Mouse (Mus musculus) limb, embryonic 15.5 days (tissue): ENCODE results near the gene Irf7. TPM values are rescaled to one million over a fixed set of nuclear protein-coding genes. Genes with fewer than 3 reads are reported as not detected.
"Not testable (repeated sequence)": the region's sequence is repeated elsewhere in the genome, so short reads cannot be mapped to it uniquely, and the experiment has no call there.

ENCODE experiments used
- ATAC-seq: fragments of 200-750 bp; cut with Nextera tagmentation; 2 replicates; pipeline ENCODE4 v1.8.0; 2017; ENCODE audit warnings: low read depth, moderate TSS enrichment; ENCODE audit not compliant: insufficient number of reproducible peaks, low FRiP score, low TSS enrichment
- H3K27ac ChIP-seq: fragments of 300-500 bp; sonication (generic); 2 replicates; pipeline ENCODE4 v1.5.1; 2015; ENCODE audit warnings: moderate library complexity, mild to moderate bottlenecking, inconsistent platforms
- H3K27me3 ChIP-seq: fragments of 300-500 bp; sonication (generic); 2 replicates; pipeline ENCODE4 v1.6.1; 2015; ENCODE audit warnings: inconsistent platforms
- H3K36me3 ChIP-seq: fragments of 300-500 bp; sonication (generic); 2 replicates; pipeline ENCODE4 v1.6.1; 2015; ENCODE audit warnings: inconsistent platforms
- H3K4me1 ChIP-seq: fragments of 300-500 bp; sonication (generic); 2 replicates; pipeline ENCODE4 v1.6.1; 2015; ENCODE audit warnings: inconsistent platforms
- H3K4me2 ChIP-seq: fragments of 300-500 bp; sonication (generic); 2 replicates; pipeline ENCODE4 v1.6.1; 2015; ENCODE audit warnings: mild to moderate bottlenecking, inconsistent platforms
- H3K4me3 ChIP-seq: fragments of 300-500 bp; sonication (generic); 2 replicates; pipeline ENCODE4 v1.5.1; 2015; ENCODE audit warnings: mild to moderate bottlenecking, inconsistent platforms
- H3K9ac ChIP-seq: fragments of 300-500 bp; sonication (generic); 2 replicates; pipeline ENCODE4 v1.6.1; 2015; ENCODE audit warnings: inconsistent platforms
- H3K9me3 ChIP-seq: fragments of 300-500 bp; sonication (generic); 2 replicates; pipeline ENCODE4 v1.6.1; 2016; ENCODE audit warnings: inconsistent platforms
- WGBS: fragments of 180-500 bp; shearing (Covaris S2); methylation state at CpG from one replicate; pipeline ENCODE4 v1.1.7; 2015; 5-methylcytosine and 5-hydroxymethylcytosine counted together
- polyA plus RNA-seq: library from polyadenylated mRNA; unstranded; fragments of >200 nt; fragmentation: Nextera tagmentation; extraction: Ambion mirVana; gene quantifications from 2 replicates; pipeline ENCODE4 v1.2.1, GENCODE M21; 2015

Irf7 gene
- polyA plus RNA-seq, 1 experiment from 2014 or later, result 3.4 TPM

GRCm38 (mm10) chr7:141268466-141269272 lies 2.4 kb upstream of the Irf7 start:
- Histone ChIP-seq H3K27ac (no peak overlapping the region), H3K4me2 (0 out of 2 replicates have a peak overlapping the region, but pooled peaks have one; percentile 0), H3K9ac (no peak overlapping the region), H3K9me3 (no peaks in the 10 kb centered on the region), H3K4me1 (peaks cover 18% of the 10 kb centered on the region), H3K27me3 (no peaks in the 10 kb centered on the region), H3K36me3 (peaks cover 5% of the 10 kb centered on the region), H3K4me3 (no peak overlapping the region)
- no peak for ATAC-seq
- 72% methylated on average over 24 of the region's 24 CpGs for WGBS

- peak overlapping the region; percentile 77; the same call in 1 of the 2 replicates for H3K4me2 ChIP-seq
- H3K4me3 ChIP-seq, result peak overlapping the region; percentile 50; the same call in 1 of the 2 replicates
- peaks cover 18% of the 10 kb centered on the region for H3K4me1 ChIP-seq
- 45% methylated on average over 11 of the region's 11 CpGs for WGBS
- H3K9ac ChIP-seq, result no peak overlapping the region
- no peak overlapping the region for H3K27ac ChIP-seq
- ATAC-seq, result no peak
- no peaks in the 10 kb centered on the region for H3K27me3 ChIP-seq
- H3K9me3 ChIP-seq, result no peaks in the 10 kb centered on the region
- H3K36me3 ChIP-seq, result peaks cover 38% of the 10 kb centered on the region
These were observed 906 bp downstream of the Irf7 start for GRCm38 (mm10) chr7:141265411-141265738.

- Histone ChIP-seq H3K9ac (no peak overlapping the region), H3K9me3 (no peaks in the 10 kb centered on the region), H3K4me2 (no peak overlapping the region), H3K27ac (no peak overlapping the region), H3K4me3 (peak overlapping the region; percentile 50; the same call in 1 of the 2 replicates), H3K36me3 (peaks cover 42% of the 10 kb centered on the region), H3K27me3 (no peaks in the 10 kb centered on the region), H3K4me1 (peaks cover 18% of the 10 kb centered on the region)
- WGBS, result 32% methylated on average over 12 of the region's 12 CpGs
- no peak for ATAC-seq
These were observed 1.4 kb downstream of the Irf7 start for GRCm38 (mm10) chr7:141264761-141265410.

GRCm38 (mm10) chr7:141264041-141264700 lies 2.1 kb downstream of the Irf7 start:
- Histone ChIP-seq H3K27ac (no peak overlapping the region), H3K36me3 (peaks cover 50% of the 10 kb centered on the region), H3K4me1 (peaks cover 18% of the 10 kb centered on the region), H3K27me3 (no peaks in the 10 kb centered on the region), H3K9me3 (no peaks in the 10 kb centered on the region), H3K4me3 (no peak overlapping the region), H3K4me2 (no peak overlapping the region), H3K9ac (no peak overlapping the region)
- ATAC-seq, result no peak
- WGBS, result 62% methylated on average over 11 of the region's 11 CpGs

- no peak overlapping the region for H3K4me3 ChIP-seq
- H3K36me3 ChIP-seq, result peaks cover 55% of the 10 kb centered on the region
- peaks cover 18% of the 10 kb centered on the region for H3K4me1 ChIP-seq
- no peak overlapping the region for H3K27ac ChIP-seq
- H3K27me3 ChIP-seq, result no peaks in the 10 kb centered on the region
- ATAC-seq, result no peak
- no peak overlapping the region for H3K9ac ChIP-seq
- H3K9me3 ChIP-seq, result no peaks in the 10 kb centered on the region
- 84% methylated on average over 13 of the region's 13 CpGs for WGBS
- no peak overlapping the region for H3K4me2 ChIP-seq
These were observed 2.6 kb downstream of the Irf7 start for GRCm38 (mm10) chr7:141263640-141264039.

GRCm38 (mm10) chr7:141261480-141261879 lies 4.8 kb downstream of the Irf7 start:
- no peak for ATAC-seq
- Histone ChIP-seq H3K4me1 (peaks cover 17% of the 10 kb centered on the region), H3K4me2 (no peak overlapping the region), H3K36me3 (peaks cover 76% of the 10 kb centered on the region), H3K9ac (no peak overlapping the region), H3K27me3 (no peaks in the 10 kb centered on the region), H3K27ac (no peak overlapping the region), H3K9me3 (no peaks in the 10 kb centered on the region), H3K4me3 (no peak overlapping the region)
- WGBS, result 87% methylated on average over 3 of the region's 3 CpGs

- WGBS, result 86% methylated on average over 10 of the region's 10 CpGs
- ATAC-seq, result no peak
- no peaks in the 10 kb centered on the region for H3K9me3 ChIP-seq
These were observed 10.1 kb downstream of the Irf7 start for GRCm38 (mm10) chr7:141256159-141256558.

GRCm38 (mm10) chr7:141250486-141250885 lies 15.8 kb downstream of the Irf7 start:
- H3K4me3 ChIP-seq, ATAC-seq, H3K9me3 ChIP-seq, H3K27ac ChIP-seq, H3K27me3 ChIP-seq, H3K4me1 ChIP-seq, H3K4me2 ChIP-seq, H3K9ac ChIP-seq: not testable (repeated sequence)
- peaks cover 89% of the 10 kb centered on the region for H3K36me3 ChIP-seq
- 84% methylated on average over 4 of the region's 4 CpGs for WGBS

More at GRCm38 (mm10) chr7:141256159-141256558, 10.1 kb downstream of the Irf7 start:
- H3K4me3 ChIP-seq, result no peak overlapping the region
- peaks cover 90% of the 10 kb centered on the region for H3K36me3 ChIP-seq
- H3K4me2 ChIP-seq, result no peak overlapping the region
- no peak overlapping the region for H3K9ac ChIP-seq
- H3K27me3 ChIP-seq, result no peaks in the 10 kb centered on the region
- H3K4me1 ChIP-seq, result no peaks in the 10 kb centered on the region
- H3K27ac ChIP-seq, result no peak overlapping the region

GRCm38 (mm10) chr7:141231551-141231950 lies 34.7 kb downstream of the Irf7 start:
- Histone ChIP-seq H3K9ac (no peak overlapping the region), H3K4me1 (peaks cover 22% of the 10 kb centered on the region), H3K27me3 (no peaks in the 10 kb centered on the region), H3K9me3 (no peaks in the 10 kb centered on the region), H3K4me2 (no peak overlapping the region), H3K4me3 (no peak overlapping the region), H3K36me3 (peaks cover 57% of the 10 kb centered on the region), H3K27ac (no peak overlapping the region)
- ATAC-seq, result no peak
- 96% methylated on average over 10 of the region's 10 CpGs for WGBS

- WGBS, result 92% methylated on average over 3 of the region's 3 CpGs
- no peak overlapping the region for H3K9ac ChIP-seq
- no peak overlapping the region for H3K27ac ChIP-seq
- no peaks in the 10 kb centered on the region for H3K9me3 ChIP-seq
- ATAC-seq, result no peak
- no peaks in the 10 kb centered on the region for H3K27me3 ChIP-seq
- peaks cover 22% of the 10 kb centered on the region for H3K4me1 ChIP-seq
- no peak overlapping the region for H3K4me3 ChIP-seq
- peaks cover 54% of the 10 kb centered on the region for H3K36me3 ChIP-seq
- no peak overlapping the region for H3K4me2 ChIP-seq
These were observed 35.2 kb downstream of the Irf7 start for GRCm38 (mm10) chr7:141231111-141231510.

GRCm38 (mm10) chr7:141230570-141230969 lies 35.7 kb downstream of the Irf7 start:
- Histone ChIP-seq H3K4me2 (no peak overlapping the region), H3K27me3 (no peaks in the 10 kb centered on the region), H3K27ac (no peak overlapping the region), H3K4me1 (peaks cover 22% of the 10 kb centered on the region), H3K36me3 (peaks cover 49% of the 10 kb centered on the region), H3K9me3 (no peaks in the 10 kb centered on the region), H3K4me3 (no peak overlapping the region), H3K9ac (no peak overlapping the region)
- 95% methylated on average over 4 of the region's 4 CpGs for WGBS
- no peak for ATAC-seq

- Histone ChIP-seq H3K9me3 (no peaks in the 10 kb centered on the region), H3K27ac (no peak overlapping the region), H3K27me3 (no peaks in the 10 kb centered on the region), H3K36me3 (peaks cover 40% of the 10 kb centered on the region), H3K4me1 (peaks cover 22% of the 10 kb centered on the region), H3K9ac (peak overlapping the region; percentile 97), H3K4me2 (peak overlapping the region; percentile 71), H3K4me3 (peak overlapping the region; percentile 100)
- no peak for ATAC-seq
- WGBS, result 58% methylated on average over 6 of the region's 6 CpGs
These were observed 36.6 kb downstream of the Irf7 start for GRCm38 (mm10) chr7:141229702-141230101.
